Mouse (Mus musculus) megakaryocyte, embryonic 14.5 days (primary cell): ENCODE measurements at regions not wholly inside any gene's neighbourhood (a gene's known extent, or its start where the extent isn't known, plus 50 kb on each side); places are given as distances from the start of the nearest gene placed in this dataset.

Experiments
- FLI1 ChIP-seq: IDR thresholded peaks from 2 replicates; pipeline ENCODE4 v1.6.1; 2012; ENCODE audit warnings: low read length, inconsistent platforms, mixed read lengths
- GATA1 ChIP-seq: IDR thresholded peaks from 3 replicates; pipeline ENCODE4 v1.6.1; 2012; ENCODE audit warnings: mixed read lengths, low read length, inconsistent platforms, borderline replicate concordance

DNA sequence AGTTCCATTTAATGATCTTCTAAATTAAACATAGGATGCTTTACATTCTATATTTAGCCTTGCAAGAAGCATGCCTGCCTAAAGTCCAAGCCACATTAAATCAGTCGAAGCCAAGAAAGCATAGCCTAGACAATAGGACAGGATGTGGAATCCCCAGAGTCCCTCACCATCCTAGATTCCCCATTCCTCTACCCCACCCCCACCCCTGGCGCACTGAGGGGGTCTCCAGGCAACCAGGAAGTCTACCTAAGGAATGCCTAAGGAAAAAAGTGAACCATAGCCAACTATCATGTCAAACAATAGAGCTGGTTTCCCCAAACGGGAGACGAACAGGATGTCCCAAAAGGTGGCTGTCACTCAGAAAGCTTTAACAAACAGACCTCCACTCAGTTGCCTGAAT lies 172.5 kb upstream of the Phyhipl start:
- TF ChIP-seq GATA1: no peak
- TF ChIP-seq FLI1: no peak
